Mouse (Mus musculus) hindbrain, embryonic 15.5 days (tissue): ENCODE measurements around the gene Bola1. TPM values are rescaled to one million over a fixed set of nuclear protein-coding genes. Genes with fewer than 3 reads are reported as not detected.
"Not testable (repeated sequence)": the region's sequence is repeated elsewhere in the genome, so short reads cannot be mapped to it uniquely, and the experiment has no call there.

Experiments used
- ATAC-seq: fragments of 200-750 bp; cut with Nextera tagmentation; 2 replicates; pipeline ENCODE4 v1.8.0; 2017; ENCODE audit warnings: low read depth, moderate number of reproducible peaks, moderate TSS enrichment; ENCODE audit not compliant: low FRiP score
- H3K27ac ChIP-seq: fragments of 300-500 bp; sonication (generic); replicated peaks from 2 replicates; pipeline ENCODE4 v1.5.1; 2015; ENCODE audit warnings: mild to moderate bottlenecking, inconsistent platforms
- H3K27me3 ChIP-seq: fragments of 300-500 bp; sonication (generic); 2 replicates; pipeline ENCODE4 v1.6.1; 2015; ENCODE audit warnings: control low read depth, inconsistent platforms
- H3K36me3 ChIP-seq: fragments of 300-500 bp; sonication (generic); 2 replicates; pipeline ENCODE4 v1.6.1; 2015; ENCODE audit warnings: control low read depth, inconsistent platforms
- H3K4me1 ChIP-seq: fragments of 300-500 bp; sonication (generic); replicated peaks from 2 replicates; pipeline ENCODE4 v1.6.1; 2015; ENCODE audit warnings: control low read depth, inconsistent platforms
- H3K4me2 ChIP-seq: fragments of 300-500 bp; sonication (generic); 2 replicates; pipeline ENCODE4 v1.6.1; 2015; ENCODE audit warnings: moderate library complexity, mild to moderate bottlenecking, inconsistent platforms
- H3K4me3 ChIP-seq: fragments of 300-500 bp; sonication (generic); 2 replicates; pipeline ENCODE4 v1.5.1; 2015; ENCODE audit warnings: mild to moderate bottlenecking, inconsistent platforms
- H3K9ac ChIP-seq: fragments of 300-500 bp; sonication (generic); 2 replicates; pipeline ENCODE4 v1.6.1; 2015; ENCODE audit warnings: inconsistent platforms
- H3K9me3 ChIP-seq: fragments of 300-500 bp; sonication (generic); 2 replicates; pipeline ENCODE4 v1.6.1; 2016; ENCODE audit warnings: control low read depth, inconsistent platforms
- WGBS: fragments of 180-500 bp; shearing (Covaris S2); methylation state at CpG from one replicate; pipeline ENCODE4 v1.1.7; 2015; 5-methylcytosine and 5-hydroxymethylcytosine counted together
- polyA plus RNA-seq: library from polyadenylated mRNA; unstranded; fragments of >200 nt; fragmentation: Nextera tagmentation; extraction: Ambion mirVana; gene quantifications from 2 replicates; pipeline ENCODE4 v1.2.1, GENCODE M21; 2015

Bola1 gene
- polyA plus RNA-seq, 1 experiment from 2014 or later: 56.3 TPM

GRCm38 (mm10) chr3:96231758-96232120, 12.2 kb upstream of the Bola1 start:
- no peaks in the 10 kb centered on the region for H3K9me3 ChIP-seq
- H3K27ac ChIP-seq: no peak overlapping the region
- no peak overlapping the region for H3K4me2 ChIP-seq
- no peak overlapping the region for H3K4me3 ChIP-seq
- no peak for ATAC-seq
- 59% methylated on average over 2 of the region's 2 CpGs for WGBS
- no peak overlapping the region for H3K9ac ChIP-seq
- H3K4me1 ChIP-seq: no peaks in the 10 kb centered on the region
- no peaks in the 10 kb centered on the region for H3K36me3 ChIP-seq
- H3K27me3 ChIP-seq: no peaks in the 10 kb centered on the region

- Histone ChIP-seq H3K4me2 (no peak overlapping the region), H3K27ac (no peak overlapping the region), H3K4me1 (no peaks in the 10 kb centered on the region), H3K4me3 (no peak overlapping the region), H3K36me3 (no peaks in the 10 kb centered on the region), H3K27me3 (no peaks in the 10 kb centered on the region), H3K9me3 (no peaks in the 10 kb centered on the region), H3K9ac (no peak overlapping the region)
- WGBS: 69% methylated on average over 4 of the region's 4 CpGs
- ATAC-seq: no peak
Measured at GRCm38 (mm10) chr3:96230910-96231757, 11.6 kb upstream of the Bola1 start.

GRCm38 (mm10) chr3:96230404-96230803, 10.9 kb upstream of the Bola1 start:
- no peaks in the 10 kb centered on the region for H3K36me3 ChIP-seq
- H3K4me3 ChIP-seq: no peak overlapping the region
- no peak overlapping the region for H3K4me2 ChIP-seq
- H3K27ac ChIP-seq: no peak overlapping the region
- H3K4me1 ChIP-seq: 0 out of 2 replicates have a peak, but pooled peaks cover 2% of the 10 kb centered on the region
- H3K9me3 ChIP-seq: no peaks in the 10 kb centered on the region
- no peak for ATAC-seq
- WGBS: 93% methylated on average over 2 of the region's 2 CpGs
- H3K9ac ChIP-seq: no peak overlapping the region
- no peaks in the 10 kb centered on the region for H3K27me3 ChIP-seq

GRCm38 (mm10) chr3:96228828-96229227, 9.3 kb upstream of the Bola1 start:
- no peak for ATAC-seq
- no peaks in the 10 kb centered on the region for H3K9me3 ChIP-seq
- H3K9ac ChIP-seq: no peak overlapping the region
- H3K27me3 ChIP-seq: no peaks in the 10 kb centered on the region
- no peak overlapping the region for H3K27ac ChIP-seq
- 0 out of 2 replicates have a peak, but pooled peaks cover 3% of the 10 kb centered on the region for H3K4me1 ChIP-seq
- no peaks in the 10 kb centered on the region for H3K36me3 ChIP-seq
- WGBS: 76% methylated on average over 2 of the region's 2 CpGs
- no peak overlapping the region for H3K4me2 ChIP-seq
- H3K4me3 ChIP-seq: no peak overlapping the region

- no peak overlapping the region for H3K27ac ChIP-seq
- no peaks in the 10 kb centered on the region for H3K27me3 ChIP-seq
- ATAC-seq: no peak
- 74% methylated on average over 8 of the region's 8 CpGs for WGBS
- peaks cover 9% of the 10 kb centered on the region for H3K4me1 ChIP-seq
- no peaks in the 10 kb centered on the region for H3K9me3 ChIP-seq
- H3K4me2 ChIP-seq: no peak overlapping the region
- H3K4me3 ChIP-seq: no peak overlapping the region
- no peaks in the 10 kb centered on the region for H3K36me3 ChIP-seq
- H3K9ac ChIP-seq: no peak overlapping the region
Measured at GRCm38 (mm10) chr3:96226695-96227648, 7.5 kb upstream of the Bola1 start.

- Histone ChIP-seq H3K4me3 (no peak overlapping the region), H3K4me1 (peaks cover 19% of the 10 kb centered on the region), H3K9me3 (no peaks in the 10 kb centered on the region), H3K27ac (no peak overlapping the region), H3K9ac (no peak overlapping the region), H3K36me3 (no peaks in the 10 kb centered on the region), H3K4me2 (no peak overlapping the region), H3K27me3 (no peaks in the 10 kb centered on the region)
- ATAC-seq: no peak
- 23% methylated on average over 2 of the region's 2 CpGs for WGBS
Measured at GRCm38 (mm10) chr3:96225421-96225820, 5.9 kb upstream of the Bola1 start.

GRCm38 (mm10) chr3:96222774-96223173, 3.3 kb upstream of the Bola1 start:
- Histone ChIP-seq H3K4me2 (peak overlapping the region; percentile 86), H3K4me1 (peaks cover 27% of the 10 kb centered on the region), H3K27ac (no peak overlapping the region), H3K9me3 (no peaks in the 10 kb centered on the region), H3K27me3 (no peaks in the 10 kb centered on the region), H3K9ac (no peak overlapping the region), H3K4me3 (no peak overlapping the region), H3K36me3 (no peaks in the 10 kb centered on the region)
- 86% methylated on average over 4 of the region's 4 CpGs for WGBS
- no peak for ATAC-seq

GRCm38 (mm10) chr3:96221640-96222038, 2.1 kb upstream of the Bola1 start:
- no peaks in the 10 kb centered on the region for H3K36me3 ChIP-seq
- peak overlapping the region; percentile 86 for H3K4me2 ChIP-seq
- no peaks in the 10 kb centered on the region for H3K9me3 ChIP-seq
- no peak for ATAC-seq
- 9% methylated on average over 9 of the region's 9 CpGs for WGBS
- H3K4me1 ChIP-seq: peaks cover 27% of the 10 kb centered on the region
- H3K27ac ChIP-seq: peak overlapping the region; percentile 97
- H3K9ac ChIP-seq: peak overlapping the region; percentile 79
- H3K4me3 ChIP-seq: peak overlapping the region; percentile 59
- no peaks in the 10 kb centered on the region for H3K27me3 ChIP-seq

GRCm38 (mm10) chr3:96220765-96221639, 1.5 kb upstream of the Bola1 start, which contains the start of the genes Hist2h2ac and Hist2h2be:
Gene Hist2h2ac, minus strand, starts transcription at chr3:96220880.
Gene Hist2h2be, plus strand, starts transcription at chr3:96221119.
- Histone ChIP-seq H3K9ac (peak within 1 kb of the TSS; percentile 79), H3K36me3 (no peaks in the 10 kb centered on the region), H3K9me3 (no peaks in the 10 kb centered on the region), H3K4me1 (peaks cover 27% of the 10 kb centered on the region), H3K27ac (peak within 1 kb of the TSS; percentile 97), H3K4me2 (peak within 1 kb of the TSS; percentile 86), H3K27me3 (no peaks in the 10 kb centered on the region), H3K4me3 (peak within 1 kb of the TSS; percentile 59)
- ATAC-seq: peak; percentile 88
- WGBS: under 1% methylated on average over 43 of the region's 43 CpGs

- H3K9me3 ChIP-seq, ATAC-seq, H3K27me3 ChIP-seq, H3K36me3 ChIP-seq: not testable (repeated sequence)
- Histone ChIP-seq H3K27ac (peak overlapping the region; percentile 97), H3K4me2 (peak overlapping the region; percentile 86), H3K9ac (peak overlapping the region; percentile 79), H3K4me3 (peak overlapping the region; percentile 59), H3K4me1 (peaks cover 24% of the 10 kb centered on the region)
- under 1% methylated on average over 31 of the region's 47 CpGs for WGBS
Measured at GRCm38 (mm10) chr3:96220131-96220764, 739 bp upstream of the Bola1 start.

GRCm38 (mm10) chr3:96219191-96219641, 293 bp downstream of the Bola1 start:
- under 1% methylated on average over 12 of the region's 12 CpGs for WGBS

More at GRCm38 (mm10) chr3:96219191-96219641, 293 bp downstream of the Bola1 start:
- H3K4me2 ChIP-seq: peak overlapping the region; percentile 86
- H3K27ac ChIP-seq: peak overlapping the region; percentile 97
- peak; percentile 53 for ATAC-seq
- peak overlapping the region; percentile 59 for H3K4me3 ChIP-seq
- no peaks in the 10 kb centered on the region for H3K36me3 ChIP-seq
- peaks cover 24% of the 10 kb centered on the region for H3K4me1 ChIP-seq
- H3K27me3 ChIP-seq: no peaks in the 10 kb centered on the region
- peak overlapping the region; percentile 55 for H3K9ac ChIP-seq
- no peaks in the 10 kb centered on the region for H3K9me3 ChIP-seq
